Mouse (Mus musculus) effector memory CD4-positive, alpha-beta T cell, adult 7 months (primary cell): ENCODE results near the gene Ly6g. TPM values are rescaled to one million over a fixed set of nuclear protein-coding genes. Genes with fewer than 3 reads are reported as not detected.

ENCODE experiments used
- polyA plus RNA-seq: library from polyadenylated mRNA; unstranded; fragments of 100-300 nt; shearing (Covaris generic); gene quantifications from one replicate; pipeline ENCODE4 v1.2.1, GENCODE M21; 2017

Ly6g gene
- not detected for polyA plus RNA-seq

DNA sequence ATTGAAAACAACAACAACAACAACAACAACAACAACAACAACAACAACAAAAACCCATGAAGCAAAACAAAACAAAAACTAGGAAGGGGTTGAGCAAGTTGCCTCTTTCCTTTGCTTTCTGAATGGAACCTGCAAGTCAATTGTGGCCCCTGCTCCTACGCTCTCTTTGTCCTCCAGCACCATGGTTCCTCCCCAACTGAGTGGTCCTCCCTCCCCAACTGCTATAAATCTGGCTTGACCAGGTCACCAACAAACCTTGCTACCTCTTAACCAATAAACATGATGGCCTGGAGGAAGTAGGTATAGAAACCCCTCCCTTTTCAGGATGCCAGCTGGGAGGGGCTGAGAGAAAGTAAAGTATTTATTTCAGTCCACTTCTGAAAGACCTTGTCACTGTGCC lies at the start of gene Ly6g:
Gene Ly6g, plus strand, starts transcription at position 301 of the 400 bp plus-strand sequence.

DNA sequence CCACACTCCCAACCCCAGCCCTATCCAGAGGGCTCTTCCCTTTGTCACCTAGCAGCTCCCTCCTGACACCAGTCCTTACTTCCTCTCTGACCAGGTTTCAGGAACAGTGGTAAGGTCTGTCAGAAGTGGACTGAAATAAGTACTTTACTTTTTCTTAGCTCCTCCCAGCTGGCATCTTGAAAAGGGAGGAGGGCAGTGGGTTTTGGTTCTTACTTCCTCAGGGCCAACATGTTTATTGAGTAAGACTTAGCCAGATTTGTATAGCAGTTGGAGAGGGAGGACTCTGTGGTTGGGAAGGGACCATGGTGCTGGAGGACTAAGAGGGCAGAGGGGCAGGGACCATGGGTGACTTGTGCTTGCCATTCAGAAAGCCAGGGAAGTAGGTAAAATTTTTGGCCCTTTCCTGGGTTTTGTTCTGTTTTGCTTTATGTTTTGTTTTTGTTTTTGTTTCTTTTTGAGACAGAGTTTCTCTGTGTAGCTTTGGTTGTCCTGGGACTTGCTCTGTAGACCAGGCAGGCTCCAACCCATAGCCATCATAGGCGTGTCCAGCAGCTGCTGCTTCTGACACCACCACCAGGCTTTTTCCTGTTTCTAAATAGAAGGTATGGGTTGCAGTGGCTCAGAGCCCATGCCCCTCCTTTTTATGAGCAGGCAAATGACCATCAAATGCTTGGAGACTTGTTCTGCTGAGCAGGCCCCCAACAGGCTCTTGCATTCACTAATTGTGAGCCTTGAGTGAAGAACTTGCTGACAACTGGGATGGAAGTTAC lies 43.0 kb upstream of the Ly6g start, which contains the start of gene Ly6c2:
Gene Ly6c2, minus strand, starts transcription at position 110 of the 770 bp plus-strand sequence.

Other genes starting within 250 kb of the Ly6g start
- not detected for gene Ly6i, start 171.8 kb upstream of the Ly6g start, polyA plus RNA-seq
- 585 TPM for gene Ly6a, start 157.2 kb upstream of the Ly6g start, polyA plus RNA-seq
- 13.4 TPM for gene Ly6c1, start 106.4 kb upstream of the Ly6g start, polyA plus RNA-seq
- gene Ly6c2, start 43.3 kb upstream of the Ly6g start, polyA plus RNA-seq, result 1,772 TPM
- not detected for gene BC025446, start 61.1 kb downstream of the Ly6g start, polyA plus RNA-seq
- gene Ly6f, start 113.2 kb downstream of the Ly6g start, polyA plus RNA-seq, result not detected